Mouse (Mus musculus): ENCODE results near the gene 3110021N24Rik. TPM values are rescaled to one million over a fixed set of nuclear protein-coding genes. Genes with fewer than 3 reads are reported as not detected.

The 3110021N24Rik gene
- total RNA-seq (2023): under 1 TPM in 1 of 2 experiments, not detected in 1; 0.20 TPM

GRCm38 (mm10) chr4:108719349-108719748 is at the start of gene 3110021N24Rik:
3110021N24Rik (plus strand) TSS chr4:108719649.

GRCm38 (mm10) chr4:108780057-108780863 is 60.8 kb downstream of the 3110021N24Rik start, which contains the start of gene Zfyve9:
Zfyve9 (minus strand) TSS chr4:108780798.

Other genes starting within 250 kb of the 3110021N24Rik start
- gene Prpf38a, start 140.3 kb upstream of the 3110021N24Rik start, total RNA-seq (2023): 10 to 100 TPM; 25.8 to 27.7 TPM
- 1 to 10 TPM; 6.5 TPM for gene Orc1, start 140.2 kb upstream of the 3110021N24Rik start, total RNA-seq (2023)
- 10 to 100 TPM; 37.6 to 41.2 TPM for gene Cc2d1b, start 99.7 kb upstream of the 3110021N24Rik start, total RNA-seq (2023)
- gene Zfyve9, start 61.1 kb downstream of the 3110021N24Rik start, total RNA-seq (2023): 10 to 100 TPM in 1 of 2 experiments, 1 to 10 TPM in 1; 6.3 to 11.6 TPM
- 10 to 100 TPM; 32.1 to 37.3 TPM for gene Btf3l4, start 114.0 kb downstream of the 3110021N24Rik start, total RNA-seq (2023)
- gene Txndc12, start 115.0 kb downstream of the 3110021N24Rik start, total RNA-seq (2023): 10 to 100 TPM; 26.3 to 30.8 TPM
- 10 to 100 TPM; 12.9 to 13.5 TPM for gene Kti12, start 128.1 kb downstream of the 3110021N24Rik start, total RNA-seq (2023)
- not detected for gene A730015C16Rik, start 129.0 kb downstream of the 3110021N24Rik start, total RNA-seq (2023)
- gene Rab3b, start 159.4 kb downstream of the 3110021N24Rik start, total RNA-seq (2023): not detected

All from neutrophil, adult 59 days (primary cell).